Mouse (Mus musculus) kidney, adult 11 months (tissue): ENCODE measurements at regions not wholly inside any gene's neighbourhood (a gene's known extent, or its start where the extent isn't known, plus 50 kb on each side); places are given as distances from the start of the nearest gene placed in this dataset.

ENCODE experiments used
- DNase-seq: peaks from one replicate; pipeline ENCODE4 v3.0.0; 2022

DNA sequence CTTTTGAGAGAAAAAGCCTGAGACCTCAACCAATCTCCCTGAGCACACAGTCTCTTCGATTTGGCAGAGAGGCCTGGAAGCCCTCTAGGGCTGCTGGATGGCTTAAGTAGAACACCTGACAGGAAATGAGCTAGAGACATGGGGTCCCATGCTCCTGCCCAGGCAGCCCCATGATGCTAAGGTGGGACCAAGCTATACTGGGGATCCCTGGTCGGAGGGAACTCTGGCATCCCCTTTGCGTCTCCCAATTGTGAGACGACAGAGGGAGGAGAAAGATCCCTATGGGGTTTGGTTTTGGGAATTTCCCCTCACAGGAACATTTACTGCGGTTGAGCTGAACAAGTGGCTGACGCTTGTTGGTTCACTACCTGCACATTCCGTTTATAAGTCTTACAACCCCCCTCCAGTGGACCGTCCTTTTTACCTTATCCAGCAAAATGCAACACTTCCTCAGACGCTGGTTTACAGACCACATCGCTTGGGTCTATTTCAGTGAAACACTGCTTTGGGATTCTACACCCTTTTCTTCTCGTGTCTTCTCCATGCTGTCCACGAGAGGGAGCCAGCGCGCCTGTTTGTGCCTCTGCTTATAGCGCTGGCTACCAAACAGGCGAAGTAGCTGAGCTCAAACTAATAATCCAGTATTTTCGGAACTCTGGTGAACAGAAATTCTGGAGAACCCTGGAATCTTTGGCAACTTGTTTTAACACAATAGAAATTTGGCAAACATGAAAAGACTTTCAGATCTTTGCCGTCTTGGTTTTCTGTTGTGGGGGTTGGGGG lies 93.7 kb upstream of the Spred2 start:
- peak; percentile 23 for DNase-seq

- no peak for DNase-seq
These were observed 89.6 kb upstream of the Spred2 start for GRCm38 (mm10) chr11:19834561-19834960.

DNA sequence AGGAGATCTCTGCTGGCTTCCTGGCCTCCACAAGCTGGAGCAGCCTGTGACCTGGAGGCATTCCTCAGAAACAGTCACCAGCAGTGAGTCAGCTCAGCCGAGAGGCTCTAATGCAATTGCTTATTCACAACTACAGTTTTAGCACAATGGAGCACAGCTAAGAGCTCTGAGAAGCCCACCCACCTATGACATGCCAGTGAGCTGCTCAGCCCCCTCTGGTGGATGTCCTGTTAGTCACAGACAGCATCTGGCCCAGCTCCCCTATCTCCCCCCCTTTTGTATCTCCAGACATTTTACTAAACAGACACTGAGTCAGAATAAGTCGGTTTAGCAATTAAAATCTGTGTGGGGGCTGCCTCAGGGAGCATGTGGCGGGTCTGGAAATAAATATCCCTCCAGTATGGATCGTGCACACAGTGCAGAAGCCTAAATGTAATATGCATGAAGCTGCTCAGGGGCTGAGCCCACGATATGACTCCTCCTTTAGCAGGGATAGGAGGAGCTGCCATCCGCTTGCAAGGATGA lies 88.9 kb upstream of the Spred2 start:
- DNase-seq = no peak

- no peak for DNase-seq
These were observed 85.2 kb upstream of the Spred2 start for GRCm38 (mm10) chr11:19838932-19839331.

DNA sequence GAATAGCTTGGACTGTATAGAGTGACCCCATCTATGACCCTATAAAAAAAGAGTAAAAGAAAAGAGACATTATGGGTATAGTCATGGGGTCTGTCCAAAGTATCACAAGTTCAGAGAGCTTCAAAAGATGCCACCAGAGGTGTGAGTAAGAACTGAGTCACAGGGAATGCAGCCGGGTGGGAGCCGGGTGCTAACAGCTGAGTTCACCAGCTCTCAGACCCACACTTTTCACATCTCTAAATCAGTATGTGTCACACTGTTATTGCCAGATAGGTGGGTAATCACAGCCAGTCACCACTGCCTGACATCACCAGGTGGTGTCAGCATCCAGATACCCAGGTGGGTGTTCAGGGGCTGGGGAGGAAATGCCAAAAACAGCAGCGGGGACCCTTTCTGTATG lies 81.1 kb upstream of the Spred2 start:
- no peak for DNase-seq

DNA sequence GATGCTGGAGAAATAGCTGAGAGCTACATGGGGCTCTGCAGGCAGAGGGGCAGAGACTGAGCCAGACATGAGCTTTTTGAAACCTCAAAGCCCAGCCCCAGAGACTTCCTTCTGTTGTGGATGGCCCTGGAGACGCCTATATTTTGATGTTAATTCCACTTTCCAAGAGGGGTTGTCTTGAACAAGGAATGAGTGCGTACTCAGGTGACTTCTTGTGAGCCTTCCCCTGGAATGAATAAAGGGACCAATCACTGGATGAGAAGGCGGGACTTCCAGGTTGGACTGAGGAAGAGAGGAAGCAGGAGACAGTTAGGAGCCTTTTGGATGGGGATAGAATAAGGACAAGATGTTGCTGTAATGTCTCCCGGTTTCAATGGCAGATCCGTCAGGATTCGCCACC lies 76.3 kb upstream of the Spred2 start:
- DNase-seq = no peak

DNA sequence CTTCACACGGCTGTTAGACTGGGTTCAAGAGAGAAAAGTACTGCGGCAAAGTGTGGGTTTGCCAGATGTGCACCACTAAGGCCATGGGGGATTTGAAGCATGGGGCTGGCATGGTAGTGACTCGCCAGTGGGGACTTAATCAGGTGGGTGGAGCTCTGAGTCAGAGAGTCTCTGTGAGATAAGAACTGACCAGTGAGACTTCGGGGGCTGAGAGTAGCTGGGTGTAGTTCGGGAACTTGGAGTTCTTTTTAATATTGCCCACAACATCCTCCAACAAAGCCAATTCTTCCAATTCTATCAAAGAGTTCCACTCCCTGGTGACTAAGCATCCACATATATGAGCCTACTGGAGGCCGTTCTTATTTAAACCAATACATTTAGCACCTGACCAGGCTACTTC lies 75.8 kb upstream of the Spred2 start:
- DNase-seq = no peak

- peak; percentile 67 for DNase-seq
These were observed 74.8 kb upstream of the Spred2 start for GRCm38 (mm10) chr11:19849347-19849811.

GRCm38 (mm10) chr11:19849844-19850420 lies 74.2 kb upstream of the Spred2 start:
- DNase-seq = no peak

GRCm38 (mm10) chr11:19851022-19851615 lies 73.1 kb upstream of the Spred2 start:
- no peak for DNase-seq

DNA sequence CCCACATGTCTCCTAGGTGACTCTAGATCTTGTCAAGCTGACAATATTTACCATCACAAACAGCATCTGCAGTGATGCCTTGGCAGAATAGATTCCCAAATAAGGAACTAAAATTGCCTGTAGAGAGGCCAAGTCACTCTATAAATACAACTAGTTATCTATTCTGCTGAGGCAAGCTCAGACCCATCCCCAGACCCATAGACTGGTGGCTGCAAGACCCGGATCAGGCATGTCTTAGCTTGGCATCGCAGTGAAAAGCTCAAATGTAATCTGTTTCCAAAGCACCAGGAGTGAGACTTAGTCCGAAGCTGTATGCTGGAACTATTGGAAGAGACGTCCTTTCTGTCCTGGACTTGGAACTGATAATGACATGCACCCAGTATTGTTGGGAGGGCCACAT lies 62.6 kb upstream of the Spred2 start:
- no peak for DNase-seq

GRCm38 (mm10) chr11:19863327-19863726 lies 60.8 kb upstream of the Spred2 start:
- DNase-seq = no peak

- DNase-seq = no peak
These were observed 57.9 kb upstream of the Spred2 start for GRCm38 (mm10) chr11:19866262-19866661.

DNA sequence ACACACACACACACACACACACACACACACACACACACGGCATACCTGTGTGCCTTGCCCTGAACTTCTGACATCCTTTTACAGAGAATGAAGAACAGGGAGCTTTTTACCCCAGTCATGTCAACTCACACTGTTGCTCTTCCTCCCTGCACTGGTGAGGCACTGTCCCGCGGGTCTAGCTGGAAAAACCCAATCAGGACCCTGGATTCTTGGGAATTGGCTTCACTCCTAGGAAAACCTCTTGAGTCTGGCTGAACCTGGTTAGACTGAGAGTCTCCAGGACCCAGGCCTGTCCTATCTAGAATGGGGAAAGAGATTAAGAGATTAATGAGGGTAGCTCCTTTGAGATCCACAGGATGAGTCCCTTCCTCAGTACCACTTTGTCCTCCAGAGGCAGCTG lies 54.5 kb upstream of the Spred2 start:
- DNase-seq = no peak

- DNase-seq = no peak
These were observed 54.0 kb upstream of the Spred2 start for GRCm38 (mm10) chr11:19870136-19870535.

DNA sequence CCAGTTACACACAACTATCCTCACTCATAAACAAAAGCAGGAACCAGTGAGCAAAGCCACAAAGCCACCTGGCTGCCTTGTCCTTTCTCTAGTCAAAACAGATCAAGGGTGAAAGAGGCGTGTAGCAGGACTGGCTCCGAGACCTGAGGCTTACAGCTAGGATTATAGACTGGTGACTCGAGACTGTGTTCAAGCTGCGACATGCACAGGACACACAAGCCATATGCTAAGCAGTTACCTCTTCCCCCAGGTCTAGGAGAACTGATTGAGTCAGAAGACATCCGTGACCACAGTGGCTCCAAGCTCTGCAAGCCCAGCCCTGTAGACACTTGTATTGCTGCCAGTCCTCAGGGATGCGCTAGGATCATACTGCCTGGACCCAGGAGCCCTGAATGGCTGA lies 50.4 kb upstream of the Spred2 start:
- no peak for DNase-seq
